Mouse (Mus musculus) myocyte (in vitro differentiated cells): ENCODE results near the gene Nnmt.

ENCODE experiments used
- E2F4 ChIP-seq: IDR thresholded peaks from one replicate; pipeline ENCODE4 v1.6.1; 2011; ENCODE audit warnings: mild to moderate bottlenecking, control low read depth, moderate library complexity; ENCODE audit not compliant: insufficient read depth
- MAX ChIP-seq: IDR thresholded peaks from one replicate; pipeline ENCODE4 v1.6.1; 2011; ENCODE audit warnings: low read depth, mild to moderate bottlenecking, control low read depth
- MYOG ChIP-seq, 3 experiments: IDR thresholded peaks; one replicate each; pipeline ENCODE4 v1.6.1; 2011; ENCODE audit warnings: control low read depth in 2 of 3, low read depth in 2 of 3, mild to moderate bottlenecking in 2 of 3; ENCODE audit not compliant: insufficient read length in 2 of 3, control insufficient read depth in 1 of 3, insufficient read depth in 1 of 3
- POLR2A ChIP-seq: IDR thresholded peaks from one replicate; pipeline ENCODE4 v1.6.1; 2011; ENCODE audit warnings: low read depth, mild to moderate bottlenecking, control low read depth, moderate library complexity; ENCODE audit not compliant: insufficient read length
- POLR2AphosphoS2 ChIP-seq: IDR thresholded peaks from one replicate; pipeline ENCODE4 v1.6.1; 2011; ENCODE audit warnings: low read depth, control low read depth; ENCODE audit not compliant: insufficient read length
- SRF ChIP-seq: IDR thresholded peaks from one replicate; pipeline ENCODE4 v1.6.1; 2011; ENCODE audit warnings: low read depth; ENCODE audit not compliant: control insufficient read depth, insufficient read length
- TCF12 ChIP-seq: IDR thresholded peaks from one replicate; pipeline ENCODE4 v1.6.1; 2011; ENCODE audit warnings: mild to moderate bottlenecking, control low read depth; ENCODE audit not compliant: poor library complexity, insufficient read depth, severe bottlenecking
- USF1 ChIP-seq: IDR thresholded peaks from one replicate; pipeline ENCODE4 v1.6.1; 2011; ENCODE audit warnings: low read depth, mild to moderate bottlenecking, control low read depth, moderate library complexity

- no peak for TF ChIP-seq POLR2A
- no peak for TF ChIP-seq MYOG (IDR thresholded peaks at IDR 0.05; ENCODE audit: control insufficient read depth in 1 of 3, insufficient read depth in 1 of 3, insufficient read length in 2 of 3, low read depth in 2 of 3)
- TF ChIP-seq E2F4, result no peak
- TF ChIP-seq USF1, result no peak
- TF ChIP-seq MAX, result no peak
- TF ChIP-seq POLR2AphosphoS2, result no peak
- TF ChIP-seq SRF, result no peak
- TF ChIP-seq TCF12, result no peak
These were observed at the start of gene Nnmt for GRCm38 (mm10) chr9:48604939-48605598.
